Comparison of ENCODE assay signal across 8 mouse cellular contexts in genomic region chr9:69472724-69473123, GRCm38 (mm10). TPM values are rescaled to one million over a fixed set of nuclear protein-coding genes. Genes with fewer than 3 reads are reported as not detected.
A peak's percentile ranks its signal among the peaks of the same experiment; 100 is the strongest.
DNase-seq lines count a peak whose midpoint lies in the region; ATAC-seq and TF ChIP-seq lines count a peak whose summit lies in the region.

No protein-coding gene starts in this region.

- no peaks in the 10 kb centered on the region for H3K27me3 ChIP-seq in heart, adult 2 months (ENCODE audit: control insufficient read depth, insufficient read depth, low read length)
- H3K27me3 ChIP-seq in stomach, embryonic 15.5 days (replicated peaks), result no peaks in the 10 kb centered on the region

- no peak overlapping the region for H3K4me2 ChIP-seq in stomach, embryonic 15.5 days

- intact Hi-C loops in heart, adult 2 months (cut with DNase I), result loop anchor here (2.0 kb wide), 1 partner anchor 16 kb away; no protein-coding TSS in a partner anchor

- H3K79me2 ChIP-seq in heart, adult 2 months (replicated peaks; ENCODE audit: control insufficient read depth, insufficient read depth, low read length), result no peaks in the 10 kb centered on the region

- 0 out of 2 replicates have a peak, but pooled peaks have one; percentile 13 for TF ChIP-seq POLR2A in heart, adult 2 months (IDR thresholded peaks at IDR 0.05; ENCODE audit: insufficient read depth, low read depth, low read length)

- no peak overlapping the region for H3K4me3 ChIP-seq in heart, adult 2 months
- no peak overlapping the region for H3K4me3 ChIP-seq in stomach, embryonic 15.5 days (replicated peaks)

- no peak for TF ChIP-seq CTCF in heart, adult 2 months (IDR thresholded peaks at IDR 0.05)

- H3K9ac ChIP-seq in heart, adult 2 months (ENCODE audit: low read depth, low read length), result no peak overlapping the region
- H3K9ac ChIP-seq in stomach, embryonic 15.5 days, result no peak overlapping the region

- H3K36me3 ChIP-seq in heart, adult 2 months (ENCODE audit: control insufficient read depth, insufficient read depth, low read length), result peaks cover 24% of the 10 kb centered on the region
- peaks cover 10% of the 10 kb centered on the region for H3K36me3 ChIP-seq in stomach, embryonic 15.5 days

- peak; percentile 10 to 29 for DNase-seq in spleen, postnatal 36 days (ENCODE audit: low spot score in 2 of 2)
- DNase-seq in spleen, adult 12 weeks (ENCODE audit: low spot score), result no peak
- peak; percentile 67 to 83 for DNase-seq in heart, adult 2 months
- peak; percentile 91 for DNase-seq in kidney, postnatal 10 days
- no peak for DNase-seq in retina, embryonic 14.5 days (ENCODE audit: low spot score)
- DNase-seq in B cell, adult 2 months, result no peak
- DNase-seq in c-Kit-positive CD71-positive TER-119-positive erythroid progenitor cells, embryonic 14.5 days (ENCODE audit: low spot score), result no peak

- TF ChIP-seq EP300 in heart, adult 2 months (IDR thresholded peaks at IDR 0.05; ENCODE audit: insufficient read depth, low read depth, low read length), result 0 out of 2 replicates have a peak, but pooled peaks have one; percentile 55

- 24% methylated on average over 6 of the region's 6 CpGs for WGBS in heart, adult 2 months
- 46% methylated on average over 6 of the region's 6 CpGs for WGBS in stomach, embryonic 15.5 days

- no peaks in the 10 kb centered on the region for H3K9me3 ChIP-seq in stomach, embryonic 15.5 days

- H3K27ac ChIP-seq in heart, adult 2 months, result peak overlapping the region; percentile 24
- peak overlapping the region; percentile 94 for H3K27ac ChIP-seq in stomach, embryonic 15.5 days

- peak; percentile 43; the same call in 1 of the 2 replicates for ATAC-seq in stomach, embryonic 15.5 days (ENCODE audit: insufficient read depth, low FRiP score, low read depth)

- peaks cover 35% of the 10 kb centered on the region for H3K4me1 ChIP-seq in heart, adult 2 months (ENCODE audit: control insufficient read depth, insufficient read depth, low read length)
- peaks cover 63% of the 10 kb centered on the region for H3K4me1 ChIP-seq in stomach, embryonic 15.5 days

RNA-seq across cellular contexts. Expression of gene Anxa2, which starts 19.3 kb away (rescaled TPM):
- 10 to 100 TPM; 59.7 to 72.5 TPM for total RNA-seq in heart, adult 2 months (2021)
- 97.4 and 123 TPM in 2 replicates for polyA plus RNA-seq in heart, adult 2 months (2012; rRNA removed)
- polyA plus RNA-seq in stomach, embryonic 15.5 days (2015; fragmentation: Nextera tagmentation; extraction: Ambion mirVana), result 866 and 946 TPM in 2 replicates

Comparison
In these comparisons a context has a peak if more than half of its experiments do, and no peak if none do; other contexts are left out.
1. DNase-seq: peak in spleen, postnatal 36 days (2 of 2), heart, adult 2 months (2 of 2) and kidney, postnatal 10 days (single experiment); none in spleen, adult 12 weeks (single experiment), retina, embryonic 14.5 days (single experiment), B cell, adult 2 months (0 of 2) and c-Kit-positive CD71-positive TER-119-positive erythroid progenitor cells, embryonic 14.5 days (single experiment).